Mouse (Mus musculus) right cerebral cortex, adult 18-20 months (tissue): ENCODE data around the gene Dpy19l3.

Experiments used
- DNase-seq: peaks from one replicate; pipeline ENCODE4 v3.0.0; 2022; ENCODE audit warnings: mixed read lengths

Gene Dpy19l3

DNA sequence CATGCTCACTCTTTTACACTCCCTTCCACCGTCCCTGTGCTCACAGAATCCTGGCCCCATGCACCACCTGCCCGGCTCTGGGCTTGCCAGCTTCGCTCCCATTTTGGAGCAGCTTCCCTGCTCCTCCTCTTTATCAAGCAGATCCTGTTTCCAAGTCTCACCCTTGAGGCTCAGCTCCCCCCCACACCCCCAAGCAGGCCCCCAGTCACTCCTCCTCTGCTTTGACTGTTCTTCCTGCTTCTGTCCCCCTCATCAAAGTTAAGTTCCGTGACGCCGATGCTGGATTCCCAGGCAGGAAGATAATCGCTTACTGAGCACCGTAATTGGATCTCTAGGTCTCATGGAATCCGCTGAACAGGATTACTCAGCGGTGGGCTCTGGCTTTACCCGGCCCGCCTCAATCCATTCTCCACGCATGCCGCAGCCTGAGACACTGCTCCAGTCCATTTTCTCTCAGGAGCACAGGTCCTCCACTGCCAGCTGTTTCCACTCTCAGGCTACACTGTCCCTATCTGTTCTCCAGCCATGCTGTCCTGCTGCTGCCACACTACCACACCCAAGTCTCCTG, 6.8 kb downstream of the Dpy19l3 start:
- DNase-seq, result no peak

DNA sequence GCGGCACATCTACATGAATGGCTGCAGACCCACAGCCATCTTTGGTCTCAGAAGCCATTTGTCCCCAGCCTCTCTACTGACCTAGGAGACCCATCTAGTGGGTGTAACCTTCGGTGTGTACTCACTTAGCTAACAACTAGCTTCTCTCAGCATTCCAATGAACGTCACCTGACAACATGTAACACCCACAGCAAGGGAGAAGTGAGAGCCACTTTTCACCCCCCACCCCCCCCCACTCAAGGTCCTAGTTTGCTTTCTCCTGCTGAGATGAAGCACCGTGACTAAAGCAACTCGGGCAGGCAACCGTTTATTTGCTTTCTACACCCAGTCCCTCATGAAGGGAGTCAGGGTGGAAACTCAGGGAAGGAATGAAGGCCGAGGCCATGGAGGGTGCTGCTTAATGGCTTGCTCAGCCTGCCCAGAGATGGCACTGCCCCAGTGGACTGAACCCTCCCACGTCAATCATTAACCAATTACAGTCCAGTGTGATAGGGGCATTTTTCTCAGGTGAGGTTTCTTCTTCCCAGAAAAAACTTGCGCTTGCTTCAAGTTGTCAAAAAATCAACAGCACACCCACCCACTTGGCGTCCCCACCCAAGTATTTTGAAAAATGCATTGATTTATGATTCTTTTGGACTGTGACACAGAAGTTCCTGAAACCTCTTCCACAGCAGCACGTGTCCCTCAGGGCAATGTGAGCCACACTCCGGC, 7.4 kb downstream of the Dpy19l3 start:
- DNase-seq, result no peak

GRCm38 (mm10) chr7:35745281-35745702, 9.0 kb downstream of the Dpy19l3 start:
- DNase-seq, result no peak

GRCm38 (mm10) chr7:35744771-35745170, 9.5 kb downstream of the Dpy19l3 start:
- peak; percentile 86 for DNase-seq

DNA sequence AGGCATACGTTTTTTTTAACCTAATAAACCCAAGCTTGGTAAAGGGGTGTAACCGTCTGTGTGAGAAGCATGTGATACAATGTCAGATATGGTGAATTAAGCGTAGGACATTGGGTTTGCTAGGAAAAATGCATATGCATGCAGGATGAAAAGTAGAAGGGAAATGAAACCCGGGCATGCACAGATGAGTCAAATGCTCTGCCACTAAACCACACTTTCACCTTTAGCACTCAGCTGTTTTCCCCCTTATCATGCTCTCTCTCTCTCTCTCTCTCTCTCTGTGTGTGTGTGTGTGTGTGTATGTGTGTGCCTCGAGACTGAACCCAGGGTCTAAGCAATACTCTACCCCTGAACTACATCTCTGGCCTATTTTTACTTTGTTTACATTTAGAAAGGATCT, 11.9 kb downstream of the Dpy19l3 start:
- no peak for DNase-seq

- DNase-seq, result no peak
These were observed 12.4 kb downstream of the Dpy19l3 start for GRCm38 (mm10) chr7:35741858-35742257.

- no peak for DNase-seq
These were observed 13.6 kb downstream of the Dpy19l3 start for GRCm38 (mm10) chr7:35740489-35741230.

DNA sequence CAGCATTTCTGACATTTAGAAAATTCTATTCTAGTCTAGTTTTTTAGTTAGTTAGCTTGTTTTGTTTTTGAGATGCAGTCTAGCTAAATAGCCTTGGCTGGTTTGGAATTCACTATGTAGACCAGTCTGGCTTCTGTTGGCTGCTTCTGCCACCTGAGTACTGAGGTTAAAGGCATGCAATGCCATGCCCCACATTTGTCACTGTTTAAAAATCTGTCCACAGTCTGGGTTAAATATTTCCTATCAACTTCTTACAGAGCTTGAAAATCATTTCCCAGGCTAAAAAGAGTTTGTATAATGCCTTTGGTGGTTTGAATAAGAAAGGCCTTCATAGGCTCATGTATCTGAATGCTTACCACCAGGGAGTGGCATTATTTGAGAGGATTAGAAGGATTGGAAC, 15.4 kb downstream of the Dpy19l3 start:
- no peak for DNase-seq

DNA sequence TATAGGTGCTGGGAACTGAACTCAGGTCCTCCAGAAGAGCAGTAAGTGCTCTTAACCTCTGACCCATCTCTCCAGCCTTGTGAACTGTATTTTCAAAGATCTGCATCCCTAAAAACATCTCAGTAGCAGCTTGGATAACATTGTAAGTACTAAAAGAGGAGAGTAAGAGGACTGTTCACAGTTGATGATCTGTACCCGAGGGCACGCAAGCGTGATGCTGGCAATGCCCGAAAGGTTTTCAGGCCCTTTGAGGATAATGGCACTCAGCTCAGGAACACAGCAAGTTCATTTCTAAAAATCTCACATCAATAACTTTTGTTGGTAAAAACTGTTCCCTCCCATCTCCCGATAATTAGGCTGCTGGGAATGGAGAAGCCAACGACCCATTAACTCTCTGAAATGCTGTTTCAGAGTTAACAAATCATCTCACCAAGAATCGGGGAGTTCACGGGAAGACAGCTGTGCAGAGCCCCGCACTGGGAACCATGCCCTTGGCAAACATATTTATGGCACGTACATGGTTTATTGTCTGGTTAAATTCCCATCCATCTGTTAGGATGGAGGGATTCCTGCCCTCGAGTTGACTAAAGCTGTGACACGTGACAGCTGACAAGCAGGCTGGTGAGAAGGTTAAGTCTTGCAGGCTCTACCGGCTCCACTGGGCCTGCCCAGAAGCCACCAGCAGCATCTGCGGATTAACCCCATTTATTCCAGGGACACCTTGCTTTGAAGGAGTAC, 20.8 kb downstream of the Dpy19l3 start:
- no peak for DNase-seq

GRCm38 (mm10) chr7:35732585-35733059, 21.6 kb downstream of the Dpy19l3 start:
- no peak for DNase-seq

GRCm38 (mm10) chr7:35729621-35730031, 24.6 kb downstream of the Dpy19l3 start:
- peak; percentile 66 for DNase-seq

DNA sequence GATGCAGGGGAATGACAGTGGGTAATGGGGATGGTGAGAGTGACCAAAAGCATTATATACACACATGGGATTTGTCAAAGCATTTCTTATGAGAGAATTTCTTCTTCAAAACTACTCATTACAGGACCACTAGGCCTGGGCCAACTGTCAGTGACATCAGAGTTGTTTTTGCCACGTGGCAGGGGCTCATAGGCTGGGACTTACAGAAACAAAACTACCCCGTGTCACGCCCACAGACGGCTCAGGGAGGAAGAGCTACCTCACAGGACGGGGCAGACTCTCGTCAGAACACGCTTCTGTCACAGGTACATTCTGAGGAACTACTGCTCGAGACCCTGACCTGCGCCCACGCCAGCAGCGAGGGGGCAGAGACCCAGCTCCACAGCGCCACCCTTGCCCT, 25.9 kb downstream of the Dpy19l3 start:
- DNase-seq, result no peak

GRCm38 (mm10) chr7:35723035-35723434, 31.2 kb downstream of the Dpy19l3 start:
- DNase-seq, result no peak

GRCm38 (mm10) chr7:35718421-35719178, 35.7 kb downstream of the Dpy19l3 start:
- DNase-seq, result no peak

DNA sequence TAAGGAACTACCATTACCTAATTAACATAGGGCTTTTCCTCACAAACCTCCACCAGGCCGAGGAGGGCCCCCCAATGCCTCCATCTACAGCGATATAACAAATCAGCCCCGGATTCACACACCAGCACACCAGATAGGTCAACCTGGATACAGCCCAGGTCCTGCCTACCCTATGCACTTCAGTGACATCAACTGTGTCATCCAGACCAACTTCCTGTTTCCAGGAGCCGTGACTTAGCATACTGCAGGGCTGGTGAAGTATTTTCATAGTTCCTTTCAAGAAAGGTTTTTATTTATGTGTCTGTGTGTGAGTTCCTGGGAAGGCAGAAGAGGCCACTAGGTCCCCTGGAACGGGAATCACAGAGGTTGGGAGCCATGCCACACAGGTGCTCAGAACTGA, 43.9 kb downstream of the Dpy19l3 start:
- no peak for DNase-seq

DNA sequence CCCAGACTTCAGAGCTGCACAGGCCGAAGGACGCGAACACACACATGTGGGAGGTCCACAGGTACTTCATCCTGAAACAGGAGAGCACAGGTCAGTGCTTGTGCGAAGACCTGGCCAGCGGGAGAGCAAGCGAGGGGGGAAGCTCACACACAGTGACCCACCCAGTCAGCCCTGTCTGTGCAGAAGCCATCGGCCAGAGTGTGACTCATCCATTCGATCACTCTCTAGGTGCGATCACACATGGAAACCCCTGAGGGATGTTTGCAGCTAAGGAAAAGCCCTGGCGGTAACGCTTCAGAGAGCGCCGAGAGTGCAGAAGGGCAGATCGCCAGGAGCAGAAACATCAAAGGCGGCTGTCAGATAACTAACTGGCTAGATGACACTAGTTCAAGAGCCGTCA, 46.2 kb downstream of the Dpy19l3 start:
- no peak for DNase-seq

DNA sequence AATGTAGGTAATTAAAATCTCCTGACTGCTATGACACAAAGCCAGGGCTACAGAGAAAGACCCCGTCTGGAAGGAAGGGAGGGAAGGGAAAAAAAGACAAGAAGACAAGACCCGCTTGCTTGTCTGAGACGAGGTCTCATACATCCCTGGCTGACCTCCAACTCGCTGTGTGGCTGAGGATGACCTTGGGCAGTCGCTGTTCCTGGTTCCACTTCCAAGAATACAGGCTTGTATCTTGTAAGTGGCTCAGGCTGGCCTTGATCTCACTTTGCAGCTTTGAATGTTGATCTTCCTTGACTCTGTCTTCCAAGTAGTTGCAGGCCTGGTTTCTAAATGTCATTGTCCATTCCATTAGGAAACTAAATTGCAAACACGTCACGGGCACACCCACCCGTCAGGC, 55.2 kb downstream of the Dpy19l3 start:
- no peak for DNase-seq

GRCm38 (mm10) chr7:35698073-35698472, 56.2 kb downstream of the Dpy19l3 start:
- no peak for DNase-seq

DNA sequence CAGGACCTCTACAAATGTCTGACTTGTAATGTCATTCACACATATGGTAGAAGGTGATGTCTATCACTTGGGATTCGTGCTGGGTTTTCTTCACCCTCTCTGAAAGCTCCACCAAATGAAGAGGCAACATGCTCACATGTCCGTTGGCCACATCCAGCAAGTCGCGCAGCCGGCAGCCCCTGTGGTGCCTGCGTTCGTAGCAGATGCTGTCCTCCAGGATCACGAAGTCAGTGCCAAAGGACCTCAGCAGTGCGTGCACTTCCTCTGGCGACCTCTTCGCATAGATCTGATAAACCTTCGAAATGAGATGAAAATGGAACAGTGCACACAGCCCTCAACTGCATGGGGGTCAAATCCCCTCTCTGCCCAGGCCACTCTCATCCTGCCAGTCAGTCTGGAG, 61.6 kb downstream of the Dpy19l3 start:
- DNase-seq, result no peak

DNA sequence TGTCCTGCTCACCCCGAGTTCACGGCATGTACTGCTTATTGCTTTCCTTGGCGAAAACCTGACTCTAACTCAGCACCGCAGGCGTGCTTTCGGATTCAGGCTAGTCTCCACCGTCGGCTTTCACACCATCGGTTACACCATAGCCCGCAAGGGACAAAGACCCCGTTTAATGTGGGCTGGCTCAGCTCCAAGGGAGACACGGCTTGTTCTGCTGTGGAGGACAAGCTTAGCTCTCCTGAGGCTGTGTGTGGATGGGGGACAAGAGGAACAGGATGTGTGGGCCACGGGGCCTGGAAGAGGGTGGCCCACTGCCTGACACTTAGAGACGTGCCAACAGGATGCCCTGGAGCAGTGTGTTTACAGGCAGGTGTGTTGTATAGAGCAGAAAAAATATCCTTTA, 62.1 kb downstream of the Dpy19l3 start:
- DNase-seq, result no peak

DNA sequence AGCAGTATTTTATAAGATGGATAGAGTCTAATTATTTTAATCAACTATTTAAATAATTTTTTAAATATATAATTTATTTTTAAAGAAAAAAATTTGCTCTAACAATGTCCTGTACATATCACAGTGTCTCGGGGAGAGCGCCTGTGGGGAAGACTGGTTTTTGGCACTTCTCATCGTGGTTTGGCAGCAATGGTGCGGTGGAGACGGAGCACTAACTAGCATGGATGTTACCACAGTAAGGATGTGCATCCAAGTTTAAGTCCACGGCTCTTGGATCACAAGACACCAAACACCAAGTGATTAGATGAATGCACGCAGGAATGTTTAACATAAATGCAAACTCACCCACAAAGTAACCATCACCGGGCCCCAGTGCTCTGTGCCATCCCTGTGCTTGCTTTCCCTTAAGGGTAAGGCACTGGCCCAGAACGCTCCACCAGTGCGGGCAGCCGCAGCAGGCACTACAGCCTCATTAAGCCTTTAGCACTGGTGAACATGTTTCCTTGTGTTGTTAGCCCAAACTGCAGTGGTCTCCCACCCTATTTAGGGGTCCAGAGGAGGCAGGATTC, 65.4 kb downstream of the Dpy19l3 start:
- DNase-seq, result no peak

GRCm38 (mm10) chr7:35688276-35688675, 66.0 kb downstream of the Dpy19l3 start:
- DNase-seq, result no peak
